Mouse (Mus musculus): ENCODE measurements around the gene Thsd7b.

Gene Thsd7b

DNA sequence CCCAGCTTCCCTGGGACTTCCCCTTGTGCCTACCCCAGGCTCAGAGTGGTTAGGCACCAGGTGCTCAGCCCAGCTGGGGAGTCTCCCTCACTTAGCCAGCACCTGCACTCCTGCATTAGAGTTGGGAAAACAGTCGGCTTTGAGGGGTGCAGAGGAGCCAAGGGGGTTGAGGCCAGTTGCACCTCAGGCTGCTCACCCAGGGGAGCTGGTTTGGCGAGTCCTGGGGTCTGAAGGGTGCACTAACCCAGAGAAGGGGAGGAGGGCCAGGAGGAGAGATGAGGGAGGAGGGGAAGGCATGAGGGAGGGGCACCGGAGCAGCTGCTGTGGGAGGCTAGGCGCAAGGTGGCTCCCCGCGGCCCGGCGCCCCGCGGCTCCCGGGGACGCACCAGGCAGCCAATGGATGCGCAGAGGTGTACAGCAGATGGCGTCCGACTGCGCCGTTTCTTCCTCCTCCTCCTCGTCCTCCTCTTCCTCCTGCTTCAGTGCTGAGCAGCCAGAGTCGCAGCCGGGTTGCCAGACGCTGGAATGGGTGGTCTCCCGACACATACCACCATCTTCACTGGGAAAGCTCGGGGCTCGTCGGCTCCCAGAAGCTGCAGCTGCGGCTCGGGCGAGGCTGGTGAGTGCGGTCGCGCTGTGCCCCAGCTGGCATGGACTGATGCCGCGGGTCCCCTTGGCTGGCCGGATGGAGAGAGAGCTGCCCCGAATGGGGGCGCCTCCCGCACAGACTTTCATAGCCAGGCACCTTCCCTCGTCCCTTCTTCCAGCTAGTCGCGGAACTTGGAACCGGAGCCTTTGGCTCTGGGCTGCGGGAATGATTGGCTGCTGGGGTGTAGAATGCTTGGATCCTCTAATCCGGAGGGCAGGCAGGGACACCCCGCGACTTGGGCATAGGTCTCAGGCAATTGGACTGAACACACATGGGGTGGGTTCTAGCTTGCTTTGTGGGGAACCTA is at the start of gene Thsd7b:
Gene Thsd7b, plus strand, starts transcription at position 321 of the 956 bp plus-strand sequence.
- DNase-seq (ENCODE audit: low read depth) = no peak

GRCm38 (mm10) chr1:129244292-129244691 is 28.8 kb upstream of the Thsd7b start:
- no peak for DNase-seq (ENCODE audit: low read depth)

GRCm38 (mm10) chr1:129250704-129251443 is 22.2 kb upstream of the Thsd7b start:
- no peak for DNase-seq (ENCODE audit: low read depth)

- no peak for DNase-seq (ENCODE audit: low read depth)
Measured at GRCm38 (mm10) chr1:129266684-129267083, 6.4 kb upstream of the Thsd7b start.

DNA sequence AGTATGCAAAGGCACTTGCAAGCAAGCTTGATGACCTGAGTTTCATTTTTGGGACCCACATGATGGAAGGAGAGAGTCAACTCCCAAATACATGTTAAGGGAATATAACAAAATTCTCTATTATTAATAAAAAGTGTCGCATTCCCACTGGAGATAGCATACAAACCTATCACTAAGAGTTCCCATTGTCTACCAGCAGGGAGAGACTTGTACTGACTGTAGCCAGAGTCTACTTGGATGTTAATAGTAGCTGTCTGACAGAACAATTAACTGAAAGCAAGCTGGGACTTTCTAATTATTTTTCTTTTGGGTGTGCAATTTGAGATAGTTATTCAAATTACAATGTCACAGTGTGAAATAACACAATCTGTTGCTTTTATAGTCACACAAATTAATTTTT is 31.1 kb downstream of the Thsd7b start:
- DNase-seq (ENCODE audit: low read depth) = no peak

- no peak for DNase-seq (ENCODE audit: low read depth)
Measured at GRCm38 (mm10) chr1:129324388-129324787, 51.3 kb downstream of the Thsd7b start.

- DNase-seq (ENCODE audit: low read depth) = no peak
Measured at GRCm38 (mm10) chr1:129324798-129325197, 51.7 kb downstream of the Thsd7b start.

- DNase-seq (ENCODE audit: low read depth) = no peak
Measured at GRCm38 (mm10) chr1:129356631-129357030, 83.5 kb downstream of the Thsd7b start.

DNA sequence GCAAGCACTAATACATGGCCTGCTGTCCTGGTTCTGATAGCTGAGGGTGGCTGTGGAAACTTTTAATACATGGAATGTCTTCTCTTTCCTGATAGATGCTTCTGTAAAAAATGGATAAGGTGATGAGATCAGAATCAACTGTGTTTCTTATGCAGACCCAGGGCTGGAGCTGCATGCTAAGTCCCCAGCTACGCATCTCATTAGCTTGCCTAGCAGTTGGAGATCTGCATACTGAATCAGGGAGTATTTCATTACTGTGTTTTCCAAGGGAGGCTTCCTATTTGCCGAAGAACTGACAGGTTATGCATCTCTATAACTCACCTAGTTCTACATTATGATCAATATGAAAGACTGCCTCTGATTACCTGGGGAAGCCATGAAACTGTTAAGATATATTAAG is 84.3 kb downstream of the Thsd7b start:
- no peak for DNase-seq (ENCODE audit: low read depth)

GRCm38 (mm10) chr1:129363368-129363767 is 90.3 kb downstream of the Thsd7b start:
- DNase-seq (ENCODE audit: low read depth) = no peak

- no peak for DNase-seq (ENCODE audit: low read depth)
Measured at GRCm38 (mm10) chr1:129364828-129365227, 91.7 kb downstream of the Thsd7b start.

- no peak for DNase-seq (ENCODE audit: low read depth)
Measured at GRCm38 (mm10) chr1:129365590-129365989, 92.5 kb downstream of the Thsd7b start.

- DNase-seq (ENCODE audit: low read depth) = no peak
Measured at GRCm38 (mm10) chr1:129386479-129386878, 113.4 kb downstream of the Thsd7b start.

GRCm38 (mm10) chr1:129411584-129411983 is 138.5 kb downstream of the Thsd7b start:
- DNase-seq (ENCODE audit: low read depth) = no peak

DNA sequence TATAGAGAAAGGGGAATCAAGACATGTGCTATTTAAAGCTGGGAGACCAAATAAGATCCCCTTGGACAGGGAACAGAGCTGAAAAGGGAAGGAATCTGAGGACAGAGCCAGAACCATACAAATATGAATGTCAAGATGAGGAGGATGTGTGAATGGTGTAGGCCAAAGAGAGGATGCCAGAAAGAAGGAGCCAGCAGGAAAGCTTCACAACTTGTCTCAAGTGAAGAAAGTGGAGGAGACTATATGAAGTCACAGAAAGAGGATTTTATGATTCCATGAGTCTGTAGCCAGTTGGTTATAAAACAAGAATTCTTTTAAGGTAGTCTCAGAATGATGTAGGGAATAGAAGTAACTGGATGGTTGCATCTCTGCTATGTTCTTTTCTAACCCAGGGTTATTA is 148.5 kb downstream of the Thsd7b start:
- no peak for DNase-seq (ENCODE audit: low read depth)

DNA sequence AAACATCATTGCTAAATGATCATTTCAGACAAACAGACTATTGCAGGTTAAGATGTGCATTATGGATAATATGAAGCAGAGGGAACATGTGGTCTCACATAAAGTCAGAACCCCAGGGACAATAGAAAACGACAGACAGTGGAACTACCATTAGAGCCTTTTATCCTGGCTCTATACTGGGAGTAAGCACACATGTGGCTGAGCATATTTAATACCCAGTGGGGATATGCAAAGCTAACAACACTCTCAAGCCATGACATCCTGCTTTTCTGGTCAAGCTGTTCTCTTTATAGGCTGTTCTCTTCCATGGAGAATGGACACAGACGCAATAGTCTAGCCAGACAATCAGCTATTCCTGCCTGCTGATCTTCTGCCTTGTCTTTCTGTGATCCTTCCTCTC is 191.3 kb downstream of the Thsd7b start:
- no peak for DNase-seq (ENCODE audit: low read depth)

DNA sequence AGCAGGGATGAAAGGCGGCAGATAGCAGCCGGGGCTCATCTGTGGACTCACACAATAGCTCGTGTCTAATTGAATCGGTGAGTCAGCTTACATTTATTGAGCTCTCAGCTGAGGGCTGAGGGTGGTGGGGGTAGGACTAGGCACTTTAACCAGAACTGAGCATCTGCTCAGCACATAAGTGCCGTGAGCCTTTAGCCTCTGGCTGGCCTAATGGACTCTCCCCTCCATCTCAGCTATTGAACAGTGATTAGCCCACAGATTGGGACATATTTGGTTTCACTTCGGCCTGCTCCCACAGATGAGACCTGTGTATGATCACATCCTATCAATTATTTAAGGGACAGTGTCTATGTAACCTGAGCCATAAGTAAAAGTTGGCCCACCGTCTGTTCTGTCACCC is 200.4 kb downstream of the Thsd7b start:
- DNase-seq (ENCODE audit: low read depth) = no peak

- no peak for DNase-seq (ENCODE audit: low read depth)
Measured at GRCm38 (mm10) chr1:129484266-129485031, 211.3 kb downstream of the Thsd7b start.

DNA sequence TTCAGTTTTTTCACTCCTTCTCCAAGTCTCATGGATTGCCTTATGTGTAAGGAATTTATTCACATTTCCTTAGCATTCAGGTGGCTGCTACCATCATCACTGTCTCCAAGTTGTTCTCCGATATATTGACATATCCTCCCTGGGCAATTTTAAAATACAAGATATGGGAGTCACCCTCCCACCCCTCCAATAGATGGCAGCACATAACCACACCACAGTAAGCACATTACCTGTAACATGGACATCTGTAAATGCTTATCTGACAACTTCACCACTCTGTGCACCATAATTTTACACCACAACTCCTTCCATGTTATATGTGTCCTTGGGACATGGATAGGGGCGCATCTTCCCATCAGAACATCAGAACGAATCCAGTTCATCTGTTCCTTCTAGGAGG is 218.0 kb downstream of the Thsd7b start:
- peak; percentile 1 for DNase-seq (ENCODE audit: low read depth)

- DNase-seq (ENCODE audit: low read depth) = no peak
Measured at GRCm38 (mm10) chr1:129493929-129494328, 220.8 kb downstream of the Thsd7b start.

DNA sequence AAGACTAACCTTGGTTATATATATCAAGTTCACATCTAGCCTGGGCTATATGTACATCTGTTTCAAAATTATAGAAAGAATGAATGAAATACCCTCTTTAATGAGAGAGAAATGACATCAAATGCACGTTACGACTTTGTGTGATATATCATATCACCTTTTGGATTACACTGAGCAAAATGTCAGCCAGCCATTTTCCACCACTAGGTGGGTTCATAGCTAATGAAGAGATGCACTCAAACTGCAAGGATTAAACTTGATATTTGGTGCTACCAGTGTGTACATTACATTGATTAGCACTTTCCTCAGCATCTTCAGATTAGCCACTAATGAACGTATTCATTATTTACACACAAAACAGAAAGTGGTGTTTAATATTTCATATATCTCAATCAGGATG is 228.6 kb downstream of the Thsd7b start:
- no peak for DNase-seq (ENCODE audit: low read depth)

GRCm38 (mm10) chr1:129516379-129516778 is 243.3 kb downstream of the Thsd7b start:
- no peak for DNase-seq (ENCODE audit: low read depth)
